Mouse (Mus musculus): ENCODE results near the gene Hs1bp3.
A peak's percentile ranks its signal among the peaks of the same experiment; 100 is the strongest.

The Hs1bp3 gene

GRCm38 (mm10) chr12:8364321-8364838 lies 51.1 kb downstream of the Hs1bp3 start:
- peak in 1 of 2 experiments; percentile 34 for DNase-seq

DNA sequence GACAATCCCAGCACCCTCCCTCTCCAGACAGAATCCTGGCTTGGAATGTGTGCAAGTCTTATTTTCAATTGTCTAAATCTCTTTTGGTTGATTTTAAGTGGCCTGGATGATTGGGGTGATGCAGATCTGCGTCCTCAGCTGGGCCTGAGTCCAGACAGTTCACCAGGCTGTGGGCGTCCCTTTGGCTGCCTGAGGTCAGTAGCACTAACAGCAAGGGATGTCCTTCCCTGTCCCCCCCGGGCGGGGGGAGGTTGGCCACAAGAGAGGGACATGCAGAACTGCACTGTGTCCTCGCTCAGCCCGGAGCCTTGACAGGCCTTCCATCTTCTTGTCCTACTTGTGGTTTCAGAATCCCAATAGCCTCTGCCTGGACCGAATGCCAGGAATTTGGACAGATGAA lies 52.1 kb downstream of the Hs1bp3 start:
- DNase-seq = peak in 1 of 2 experiments; percentile 36

DNA sequence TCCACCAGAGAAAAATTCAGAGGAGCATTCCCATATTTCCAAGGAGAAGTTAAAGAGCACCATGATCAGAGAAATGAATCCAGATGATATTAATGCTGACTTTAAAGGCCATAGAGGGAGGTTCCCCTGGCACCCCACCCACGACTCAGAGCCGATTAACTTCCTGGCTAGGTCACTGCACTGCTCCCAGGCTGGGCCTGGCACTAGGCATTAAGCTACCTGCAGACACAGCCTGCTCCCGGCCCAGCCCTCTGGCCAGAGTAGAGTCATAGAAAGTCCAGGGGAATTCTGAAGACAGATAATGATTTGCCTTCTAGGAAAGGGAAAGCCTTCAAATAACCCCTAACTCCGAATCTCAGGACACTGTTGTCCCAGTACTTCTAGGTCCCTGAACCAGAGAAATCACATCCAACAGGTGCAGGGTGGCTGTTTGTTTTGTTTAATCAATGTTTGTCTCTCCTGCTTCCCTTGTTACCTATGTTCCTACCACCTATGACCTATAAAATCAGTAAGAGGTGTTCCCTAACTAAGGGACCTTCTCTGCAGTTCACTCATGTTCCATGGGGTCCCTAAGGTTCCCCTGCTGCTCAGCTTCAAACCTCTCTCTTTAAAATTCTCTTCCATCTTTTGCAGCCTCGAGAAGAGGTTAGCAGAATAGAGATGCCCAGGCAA lies 52.8 kb downstream of the Hs1bp3 start:
- no peak for DNase-seq

GRCm38 (mm10) chr12:8366688-8367087 lies 53.5 kb downstream of the Hs1bp3 start:
- no peak for DNase-seq

GRCm38 (mm10) chr12:8371746-8372510 lies 58.7 kb downstream of the Hs1bp3 start:
- DNase-seq = no peak

GRCm38 (mm10) chr12:8372511-8373180 lies 59.4 kb downstream of the Hs1bp3 start:
- no peak for DNase-seq

GRCm38 (mm10) chr12:8373741-8374140 lies 60.5 kb downstream of the Hs1bp3 start:
- DNase-seq = peak in 1 of 2 experiments; percentile 43

DNA sequence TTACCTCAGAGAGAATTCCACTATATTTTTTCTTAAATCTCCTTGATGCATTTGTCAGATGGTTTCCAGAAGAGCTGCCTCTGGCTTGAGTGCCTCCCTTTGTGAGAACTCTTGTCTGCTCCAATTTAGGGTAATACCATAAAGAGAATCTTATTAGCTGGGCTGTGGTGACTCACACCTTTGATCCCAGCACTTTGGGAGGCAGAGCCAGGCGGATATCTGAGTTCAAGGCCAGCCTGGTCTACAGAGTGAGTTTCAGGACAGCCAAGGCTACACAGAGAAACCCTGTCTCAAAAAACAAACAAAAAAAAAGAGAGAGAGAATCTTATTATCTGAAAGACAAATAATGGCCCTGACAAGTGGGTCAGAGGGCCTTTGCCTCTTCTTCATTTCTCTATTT lies 63.9 kb downstream of the Hs1bp3 start:
- DNase-seq = no peak

DNA sequence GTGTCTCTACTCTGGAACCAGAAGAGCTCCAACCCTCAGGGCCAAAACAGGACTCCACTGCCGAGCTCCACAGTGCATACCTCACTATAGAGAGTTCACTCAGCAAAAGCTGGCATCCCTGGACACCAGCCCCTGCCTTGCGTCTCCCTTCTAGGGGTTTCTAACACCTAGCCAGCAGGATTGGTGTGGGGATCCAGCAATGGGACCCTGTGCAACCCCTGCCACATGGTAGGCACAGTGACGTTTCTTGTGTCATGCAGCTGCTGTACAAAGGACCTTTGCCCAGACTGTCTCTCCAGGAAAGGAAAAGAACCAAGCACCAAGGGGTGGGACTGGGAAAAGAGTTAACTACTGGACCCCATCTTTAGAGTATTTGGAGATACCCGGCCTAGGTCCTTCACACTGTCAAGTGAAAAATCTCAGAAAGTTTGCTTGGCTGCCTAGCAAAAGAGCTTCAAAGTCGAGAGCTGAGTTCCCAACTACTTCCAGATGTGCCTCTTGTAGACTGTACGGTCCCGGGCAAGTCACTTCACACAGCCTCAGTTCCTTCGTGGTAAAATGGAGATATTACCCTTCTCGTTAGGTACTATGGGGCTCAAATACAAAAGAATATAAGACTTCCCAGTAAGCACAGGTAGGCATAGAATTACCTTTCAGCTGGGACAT lies 64.9 kb downstream of the Hs1bp3 start:
- no peak for DNase-seq

DNA sequence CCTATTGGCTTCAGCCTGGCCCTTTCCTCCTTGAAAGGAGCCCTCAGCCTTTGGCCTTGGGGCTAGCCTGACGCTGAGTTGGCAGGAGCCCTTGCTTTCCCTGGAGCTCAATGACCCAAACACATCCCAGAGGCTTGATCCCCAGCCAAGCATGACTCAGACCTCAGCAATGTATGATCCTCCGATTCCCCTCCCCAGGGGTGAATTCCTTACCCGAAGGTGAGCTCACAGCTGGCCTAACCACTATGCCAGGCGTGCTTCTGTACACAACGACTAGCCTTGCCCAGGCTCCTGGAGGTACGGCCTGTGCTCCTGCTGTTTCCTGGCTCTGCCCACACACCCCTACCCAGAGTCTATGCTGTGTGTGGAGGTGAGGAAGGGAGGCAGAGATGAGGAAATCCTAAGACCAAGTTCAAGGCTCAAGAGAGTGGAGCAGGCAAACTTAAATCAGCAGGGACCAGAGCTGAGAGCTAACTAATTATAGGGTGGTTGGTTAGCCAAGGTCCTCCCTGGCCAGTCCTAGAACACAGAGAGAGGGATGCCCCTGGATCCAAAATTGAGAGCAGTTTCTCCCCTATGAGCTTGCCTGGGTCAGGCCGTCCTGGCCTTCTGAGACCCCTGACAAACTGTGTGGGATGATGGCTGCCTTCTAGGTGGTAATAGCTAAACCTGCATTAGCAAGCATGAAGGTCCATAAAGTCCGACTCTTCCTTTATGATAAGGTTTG lies 66.7 kb downstream of the Hs1bp3 start:
- peak; percentile 25 to 43 for DNase-seq

- DNase-seq = no peak
Observed at GRCm38 (mm10) chr12:8380944-8381343, 67.7 kb downstream of the Hs1bp3 start.

GRCm38 (mm10) chr12:8381940-8382339 lies 68.7 kb downstream of the Hs1bp3 start:
- no peak for DNase-seq

DNA sequence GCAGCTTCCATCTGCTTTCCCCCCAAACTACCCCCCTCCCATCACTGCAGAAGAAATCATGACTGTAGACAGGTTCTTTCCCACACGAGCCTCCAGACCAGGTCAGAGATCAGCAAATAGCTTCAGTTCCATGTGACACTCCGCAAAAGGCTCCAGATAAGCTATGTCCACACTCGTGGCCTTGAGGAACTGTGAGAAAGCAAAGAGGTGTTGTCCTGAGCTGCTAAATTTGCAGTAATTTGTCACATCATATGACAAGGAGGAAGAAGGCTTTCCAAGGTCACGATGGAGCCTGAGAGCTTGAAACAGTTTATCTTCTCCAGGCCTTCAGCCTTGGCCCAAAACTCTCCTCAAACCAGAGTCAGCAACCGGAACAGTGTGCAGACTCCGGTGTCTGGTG lies 70.6 kb downstream of the Hs1bp3 start:
- DNase-seq = no peak

DNA sequence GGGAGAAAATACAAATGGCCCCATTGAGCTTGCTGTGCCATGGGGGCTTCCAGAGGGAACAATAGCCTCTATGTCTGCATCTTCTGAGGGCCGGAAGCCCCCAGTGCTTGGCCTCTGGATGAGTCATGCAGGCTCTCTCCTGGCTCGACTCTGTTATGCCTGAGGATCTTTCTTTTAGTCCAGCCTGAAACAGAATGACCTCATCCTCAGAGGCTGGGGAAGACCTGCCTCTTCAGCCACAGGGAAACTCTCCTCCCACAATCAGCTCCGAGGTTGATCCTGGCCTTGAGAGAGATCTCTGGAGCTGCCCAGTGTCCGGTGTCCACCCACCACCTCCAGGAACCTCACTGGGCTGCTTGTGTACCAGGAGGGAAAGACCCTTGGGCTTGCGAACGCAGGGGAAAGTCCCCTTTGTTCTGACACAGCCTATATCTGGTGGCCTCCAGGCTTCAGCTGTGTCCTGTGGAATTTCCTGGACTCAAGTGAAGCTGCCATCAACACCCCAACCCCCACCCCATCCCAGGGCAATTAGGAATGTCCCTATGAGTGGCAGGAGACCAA lies 73.3 kb downstream of the Hs1bp3 start:
- no peak for DNase-seq

- DNase-seq = no peak
Observed at GRCm38 (mm10) chr12:8387281-8387680, 74.0 kb downstream of the Hs1bp3 start.

- DNase-seq = no peak
Observed at GRCm38 (mm10) chr12:8388529-8389414, 75.5 kb downstream of the Hs1bp3 start.

GRCm38 (mm10) chr12:8393226-8393625 lies 80.0 kb downstream of the Hs1bp3 start:
- no peak for DNase-seq
